In the genomic region with DNA sequence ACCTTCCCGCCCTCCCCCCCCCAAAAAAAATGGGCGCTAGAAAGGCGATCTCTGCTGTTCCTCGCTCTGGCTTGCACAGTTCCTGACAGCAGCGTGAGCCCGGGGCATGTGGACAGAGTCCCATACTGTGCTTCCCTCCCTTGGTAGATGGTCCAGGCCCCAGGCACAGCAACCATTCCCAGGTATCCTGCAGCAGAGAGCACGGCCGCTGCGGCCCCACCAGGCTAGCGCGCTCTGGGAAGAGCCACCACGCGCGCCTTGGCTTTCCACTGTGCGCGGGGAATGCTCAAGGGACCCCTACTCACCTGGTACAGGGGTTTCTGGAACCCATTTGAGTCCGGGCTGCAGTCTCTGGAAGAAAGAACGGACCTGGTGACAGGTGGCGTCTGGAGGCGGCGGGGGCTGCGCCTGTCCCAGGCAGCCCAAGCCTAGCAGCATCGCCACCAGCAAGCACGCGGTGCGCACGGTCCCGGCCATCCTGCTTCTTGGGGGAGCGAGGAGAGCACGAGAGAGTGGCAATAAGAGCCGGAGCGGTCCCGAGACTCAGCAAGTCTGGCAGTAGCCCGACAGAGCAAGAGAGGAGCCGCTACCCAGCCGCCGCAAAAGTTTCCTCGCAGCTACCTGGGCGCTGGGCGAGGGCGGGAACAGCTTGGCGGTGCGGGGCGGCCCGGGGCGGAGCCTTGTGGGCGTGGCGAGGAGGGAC, we compare ENCODE assay signal across 8 mouse cellular contexts. TPM values are rescaled to one million over a fixed set of nuclear protein-coding genes. Genes with fewer than 3 reads are reported as not detected.
A peak's percentile ranks its signal among the peaks of the same experiment; 100 is the strongest.
DNase-seq lines count a peak whose midpoint lies in the region; ATAC-seq and TF ChIP-seq lines count a peak whose summit lies in the region.

Gpc3 (minus strand) TSS at position 623 of the 703 bp plus-strand sequence.

- peaks cover 74% of the 10 kb centered on the region for H3K4me1 ChIP-seq in forebrain, embryonic 10.5 days
- H3K4me1 ChIP-seq in heart, postnatal 0 days (ENCODE audit: control insufficient read depth, insufficient read depth), result no peaks in the 10 kb centered on the region

- peak within 1 kb of the TSS; percentile 58 for H3K4me3 ChIP-seq in forebrain, embryonic 10.5 days
- H3K4me3 ChIP-seq in heart, postnatal 0 days (ENCODE audit: low read depth, low read length), result peak within 1 kb of the TSS; percentile 56

- H3K27ac ChIP-seq in forebrain, embryonic 10.5 days, result peak within 1 kb of the TSS; percentile 84
- H3K27ac ChIP-seq in heart, postnatal 0 days (ENCODE audit: low read depth), result peak within 1 kb of the TSS; percentile 55

- no peak for TF ChIP-seq EP300 in heart, postnatal 0 days (IDR thresholded peaks at IDR 0.05; ENCODE audit: low read depth)

- no peaks in the 10 kb centered on the region for H3K36me3 ChIP-seq in forebrain, embryonic 10.5 days (replicated peaks)
- H3K36me3 ChIP-seq in heart, postnatal 0 days (replicated peaks; ENCODE audit: control insufficient read depth, insufficient read depth, low read length), result no peaks in the 10 kb centered on the region

- DNase-seq in left cerebral cortex, adult 18-20 months (ENCODE audit: low spot score in 2 of 2), result peak; percentile 24 to 31
- DNase-seq in left cerebral cortex, adult 8-10 months (ENCODE audit: low spot score in 2 of 2), result no peak
- DNase-seq in forebrain, embryonic 10.5 days (ENCODE audit: extremely low spot score, low spot score), result peak; percentile 31
- DNase-seq in heart, postnatal 0 days (ENCODE audit: low spot score), result peak; percentile 12
- peak; percentile 52 to 83 for DNase-seq in kidney, postnatal 36 days
- DNase-seq in lung, postnatal 36 days, result peak; percentile 59
- DNase-seq in spleen, postnatal 14 days (ENCODE audit: low spot score in 2 of 2), result peak; percentile 2 to 7
- DNase-seq in embryo, embryonic 10.5 days (ENCODE audit: low spot score), result no peak

- ATAC-seq in heart, postnatal 0 days (ENCODE audit: insufficient read depth, low read depth), result peak; percentile 85

- peaks cover 84% of the 10 kb centered on the region for H3K27me3 ChIP-seq in forebrain, embryonic 10.5 days (ENCODE audit: poor library complexity, severe bottlenecking)
- H3K27me3 ChIP-seq in heart, postnatal 0 days (ENCODE audit: control insufficient read depth, insufficient read depth, low read length), result no peaks in the 10 kb centered on the region; the same call in 1 of the 2 replicates

- H3K9me3 ChIP-seq in forebrain, embryonic 10.5 days, result no peaks in the 10 kb centered on the region
- no peaks in the 10 kb centered on the region for H3K9me3 ChIP-seq in heart, postnatal 0 days (replicated peaks; ENCODE audit: control insufficient read depth, low read length)

- H3K9ac ChIP-seq in heart, postnatal 0 days (replicated peaks; ENCODE audit: low read depth, low read length), result peak within 1 kb of the TSS; percentile 48; the same call in 1 of the 2 replicates

- peak within 1 kb of the TSS; percentile 74 for H3K4me2 ChIP-seq in heart, postnatal 0 days (ENCODE audit: low read depth, low read length)

- WGBS in forebrain, embryonic 10.5 days, result 21% methylated on average over 48 of the region's 48 CpGs
- WGBS in heart, postnatal 0 days, result 14% methylated on average over 47 of the region's 48 CpGs

- no peak for TF ChIP-seq CTCF in heart, postnatal 0 days (IDR thresholded peaks at IDR 0.05; ENCODE audit: low read depth)

RNA-seq across cellular contexts. Expression of gene Gpc3, which starts in this region (rescaled TPM):
- total RNA-seq in left cerebral cortex, adult 18-20 months (2021), result 1 to 10 TPM; 3.8 to 6.6 TPM
- total RNA-seq in left cerebral cortex, adult 8-10 months (2022), result 1 to 10 TPM; 5.6 to 7.5 (median 6.2) TPM
- polyA plus RNA-seq in forebrain, embryonic 10.5 days (2016; fragmentation: Nextera tagmentation; extraction: Ambion mirVana), result 229 and 246 TPM in 2 replicates
- 45.1 and 64.9 TPM in 2 replicates for total RNA-seq in heart, postnatal 0 days (2014; rRNA removed; ENCODE audit: low replicate concordance)
- polyA plus RNA-seq in heart, postnatal 0 days (2015; fragmentation: Nextera tagmentation; extraction: Ambion mirVana), result 140 and 147 TPM in 2 replicates

Comparison
In these comparisons a context has a peak if more than half of its experiments do, and no peak if none do; other contexts are left out.
1. DNase-seq: peak in left cerebral cortex, adult 18-20 months (2 of 2), forebrain, embryonic 10.5 days (single experiment), heart, postnatal 0 days (single experiment), kidney, postnatal 36 days (2 of 2), lung, postnatal 36 days (single experiment) and spleen, postnatal 14 days (2 of 2); none in left cerebral cortex, adult 8-10 months (0 of 2) and embryo, embryonic 10.5 days (single experiment).